Mouse (Mus musculus) bone marrow, adult 2 months (tissue): ENCODE data around the gene Chmp6.

ENCODE experiments used
- CTCF ChIP-seq: fragments of 200-500 bp; IDR thresholded peaks from 2 replicates; pipeline ENCODE4 v1.5.1; 2011; ENCODE audit warnings: low read length, control low read depth; ENCODE audit not compliant: control insufficient read depth, insufficient read depth
- POLR2A ChIP-seq: fragments of 200-500 bp; IDR thresholded peaks from 2 replicates; pipeline ENCODE4 v1.6.1; 2011; ENCODE audit warnings: low read depth, mild to moderate bottlenecking, control low read depth, low read length, borderline replicate concordance; ENCODE audit not compliant: control insufficient read depth

DNA sequence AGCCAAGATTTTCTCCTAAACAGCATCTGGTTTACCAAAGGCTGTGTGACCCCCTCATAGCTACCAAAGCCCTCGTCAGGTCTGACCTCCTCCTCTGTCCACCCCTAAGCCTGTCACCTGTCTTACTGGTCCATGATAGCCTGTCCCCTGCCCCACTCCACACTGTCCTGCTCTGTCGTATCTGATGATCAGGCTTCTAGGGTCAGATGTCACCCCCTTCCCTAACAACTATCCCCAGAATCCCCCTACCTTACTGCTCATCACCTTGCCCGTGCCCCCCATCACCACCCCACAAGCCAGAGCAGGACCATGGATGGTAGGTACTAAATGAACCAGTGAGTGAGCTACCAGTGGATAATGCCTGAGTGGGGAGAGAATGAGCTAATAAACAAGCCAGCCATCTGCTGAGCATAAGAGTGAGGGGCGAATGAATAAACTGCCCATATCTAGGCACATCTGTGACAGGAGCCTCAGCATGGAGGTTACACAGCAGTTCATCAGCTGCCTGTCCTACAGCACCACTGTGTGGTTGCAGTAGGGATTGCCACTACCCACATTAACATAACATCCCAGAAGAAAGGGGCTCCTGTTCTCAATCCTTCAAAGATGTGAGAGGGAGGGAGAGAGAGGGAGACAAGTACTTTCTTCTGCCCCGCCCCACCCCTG is 8.5 kb upstream of the Chmp6 start:
- TF ChIP-seq POLR2A = no peak
- TF ChIP-seq CTCF = peak; percentile 95
